Mouse (Mus musculus) cerebellum, adult 2 months (tissue): ENCODE measurements around the gene Pde3a.

Experiments used
- CTCF ChIP-seq: fragments of 200-500 bp; IDR thresholded peaks from 2 replicates; pipeline ENCODE4 v1.5.1; 2011; ENCODE audit warnings: low read depth, mild to moderate bottlenecking, control low read depth, low read length, moderate library complexity, borderline replicate concordance; ENCODE audit not compliant: insufficient read depth
- POLR2A ChIP-seq: fragments of 200-500 bp; IDR thresholded peaks from 2 replicates; pipeline ENCODE4 v1.6.1; 2011; ENCODE audit warnings: low read length, control low read depth, borderline replicate concordance; ENCODE audit not compliant: insufficient read depth

- TF ChIP-seq POLR2A (no peak), CTCF (no peak)
Measured at GRCm38 (mm10) chr6:141455335-141455734, 206.3 kb downstream of the Pde3a start.
